Mouse (Mus musculus): Measurements from ENCODE around the gene Olfr1185-ps1. TPM values are rescaled to one million over a fixed set of nuclear protein-coding genes. Genes with fewer than 3 reads are reported as not detected.
"Not testable (repeated sequence)": the region's sequence is repeated elsewhere in the genome, so short reads cannot be mapped to it uniquely, and the experiment has no call there.

Olfr1185-ps1 gene
- total RNA-seq (2022): not detected

DNA sequence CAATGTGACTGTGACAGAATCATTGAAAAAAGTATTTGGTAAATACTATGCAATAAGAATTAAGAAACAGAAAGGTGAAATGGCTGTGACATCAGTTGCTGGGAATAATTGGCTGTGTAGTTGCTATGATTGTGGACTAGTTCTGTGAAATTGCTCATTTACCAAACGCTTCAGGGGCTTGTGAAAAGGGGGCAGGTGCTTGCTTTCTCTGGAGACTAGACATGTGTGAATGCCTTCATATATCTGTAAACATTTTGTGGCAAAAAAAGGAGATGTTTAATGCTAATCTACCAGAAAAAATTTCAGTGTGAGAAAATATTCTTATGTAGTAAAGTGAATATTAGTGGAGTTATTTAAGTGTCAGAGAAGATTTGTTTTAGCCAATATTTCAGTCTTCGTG lies at the start of gene Olfr1185-ps1:
TSS of gene Olfr1185-ps1 (plus strand) at position 301 of the 400 bp plus-strand sequence.
- DNase-seq (ENCODE audit: low spot score): no peak

DNA sequence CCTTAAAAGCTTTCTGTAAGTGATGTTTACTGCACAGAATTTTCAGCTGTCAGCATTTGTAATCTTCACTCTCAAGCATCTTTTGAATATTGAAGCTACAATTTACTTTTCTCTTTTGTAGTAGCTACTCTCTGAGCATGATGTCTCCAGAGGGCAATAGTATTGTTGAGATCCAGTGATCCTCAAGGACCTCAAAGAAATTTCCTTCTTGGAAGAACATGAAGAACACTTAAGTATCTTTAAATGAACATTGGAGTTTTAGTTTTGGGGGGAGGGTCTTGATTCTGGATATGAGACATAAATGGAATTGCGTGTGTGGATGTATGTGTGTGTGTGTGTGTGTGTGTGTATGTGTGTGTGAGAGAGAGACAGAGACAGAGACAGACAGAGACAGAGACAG lies 44.1 kb upstream of the Olfr1185-ps1 start, which contains the start of gene Gm13757:
TSS of gene Gm13757 (minus strand) at position 101 of the 400 bp plus-strand sequence.
- no peak for DNase-seq (ENCODE audit: low spot score)

- DNase-seq (ENCODE audit: low spot score): not testable (repeated sequence)
Measured at GRCm38 (mm10) chr2:88454567-88454966, 38.6 kb upstream of the Olfr1185-ps1 start, which contains the start of gene Olfr1183. TSS of gene Olfr1183 (plus strand) at chr2:88454867.

- DNase-seq (ENCODE audit: low spot score): no peak
Measured at GRCm38 (mm10) chr2:88483298-88483697, 9.8 kb upstream of the Olfr1185-ps1 start, which contains the start of gene Olfr1184. TSS of gene Olfr1184 (plus strand) at chr2:88483598.

DNA sequence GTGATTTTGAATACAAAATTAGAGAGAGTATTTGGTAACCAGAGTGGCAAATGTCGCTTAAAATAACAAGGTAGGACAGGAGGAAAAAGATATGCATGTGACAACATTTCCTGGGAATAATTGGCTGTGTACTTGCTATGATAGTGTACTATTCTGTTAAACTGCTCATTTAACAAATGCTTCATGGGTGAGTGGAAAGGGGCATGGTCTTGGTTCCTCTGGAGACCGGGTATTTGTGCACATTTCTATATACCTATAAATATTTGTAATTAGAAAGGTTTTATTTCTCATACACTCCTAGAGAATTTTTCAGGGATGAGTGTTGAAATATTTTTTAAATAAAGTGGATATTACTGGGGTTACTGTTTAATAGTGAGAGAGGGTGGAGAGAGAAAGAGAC lies 25.1 kb downstream of the Olfr1185-ps1 start, which contains the start of gene Olfr1186:
TSS of gene Olfr1186 (plus strand) at position 301 of the 400 bp plus-strand sequence.
- DNase-seq (ENCODE audit: low spot score): no peak

GRCm38 (mm10) chr2:88525720-88526119 lies 32.6 kb downstream of the Olfr1185-ps1 start:
- DNase-seq (ENCODE audit: low spot score): no peak

Other genes with a start within 250 kb of the Olfr1185-ps1 start
- gene Olfr1173, start 213.4 kb upstream of the Olfr1185-ps1 start, total RNA-seq (2022): not detected
- gene Olfr1174-ps, start 178.2 kb upstream of the Olfr1185-ps1 start, total RNA-seq (2022): not detected
- gene Olfr1175-ps, start 166.1 kb upstream of the Olfr1185-ps1 start, total RNA-seq (2022): not detected
- not detected for gene Olfr1176, start 156.6 kb upstream of the Olfr1185-ps1 start, total RNA-seq (2022)
- not detected for gene Olfr1177-ps, start 146.8 kb upstream of the Olfr1185-ps1 start, total RNA-seq (2022)
- gene Olfr1178, start 106.3 kb upstream of the Olfr1185-ps1 start, total RNA-seq (2022): not detected
- not detected for gene Olfr1179, start 86.9 kb upstream of the Olfr1185-ps1 start, total RNA-seq (2022)
- gene Olfr1180, start 74.2 kb upstream of the Olfr1185-ps1 start, total RNA-seq (2022): not detected
- not detected for gene Olfr1181, start 67.1 kb upstream of the Olfr1185-ps1 start, total RNA-seq (2022)
- not detected for gene Gm13757, start 44.2 kb upstream of the Olfr1185-ps1 start, total RNA-seq (2022)
- not detected for gene Olfr1183, start 38.5 kb upstream of the Olfr1185-ps1 start, total RNA-seq (2022)
- gene Olfr1184, start 9.7 kb upstream of the Olfr1185-ps1 start, total RNA-seq (2022): not detected
- not detected for gene Olfr1186, start 25.2 kb downstream of the Olfr1185-ps1 start, total RNA-seq (2022)
- gene Olfr1188, start 63.6 kb downstream of the Olfr1185-ps1 start, total RNA-seq (2022): not detected
- gene Olfr1189, start 93.1 kb downstream of the Olfr1185-ps1 start, total RNA-seq (2022): not detected
- not detected for gene Olfr1191-ps1, start 147.2 kb downstream of the Olfr1185-ps1 start, total RNA-seq (2022)
- gene Olfr1192-ps1, start 155.2 kb downstream of the Olfr1185-ps1 start, total RNA-seq (2022): not detected
- not detected for gene Olfr1193, start 182.3 kb downstream of the Olfr1185-ps1 start, total RNA-seq (2022)
- not detected for gene Olfr1195, start 195.9 kb downstream of the Olfr1185-ps1 start, total RNA-seq (2022)
- not detected for gene Olfr1196, start 211.3 kb downstream of the Olfr1185-ps1 start, total RNA-seq (2022)
- gene Olfr1197, start 239.0 kb downstream of the Olfr1185-ps1 start, total RNA-seq (2022): not detected

Measured in heart, adult 8-10 months (tissue).